Mouse (Mus musculus) C2C12 (cell line): ENCODE measurements around the gene Cant1.

Source experiments
- CEBPB ChIP-seq: IDR thresholded peaks from one replicate; pipeline ENCODE4 v1.6.1; 2011; ENCODE audit warnings: low read depth, mild to moderate bottlenecking, control low read depth, moderate library complexity
- FOSL1 ChIP-seq: IDR thresholded peaks from one replicate; pipeline ENCODE4 v1.8.0; 2011; ENCODE audit warnings: mild to moderate bottlenecking, low read length; ENCODE audit not compliant: poor library complexity, insufficient read depth, severe bottlenecking

DNA sequence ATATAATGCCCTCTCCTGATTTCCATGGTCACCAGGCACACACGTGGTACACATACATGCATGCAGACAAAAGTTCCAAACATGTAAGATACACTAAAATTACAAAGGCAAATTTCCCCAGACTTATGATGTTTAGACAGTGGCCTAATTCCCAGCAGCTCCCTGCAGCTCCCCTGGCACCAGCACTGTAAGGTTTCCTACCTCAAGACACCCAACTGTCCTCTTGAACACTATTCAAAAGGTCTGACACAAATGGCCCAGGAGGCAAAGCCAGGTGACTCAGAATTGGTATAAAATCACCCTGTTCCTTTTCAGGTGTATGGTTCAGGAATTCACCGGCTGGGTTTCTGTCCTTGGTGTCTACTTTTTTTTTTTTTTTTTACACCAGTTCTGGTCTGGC, 15.7 kb downstream of the Cant1 start:
- TF ChIP-seq CEBPB (no peak), FOSL1 (no peak)
